Mouse (Mus musculus): ENCODE measurements around the gene Cks1b.
"Not testable (repeated sequence)": the region's sequence is repeated elsewhere in the genome, so short reads cannot be mapped to it uniquely, and the experiment has no call there.

Gene Cks1b

DNA sequence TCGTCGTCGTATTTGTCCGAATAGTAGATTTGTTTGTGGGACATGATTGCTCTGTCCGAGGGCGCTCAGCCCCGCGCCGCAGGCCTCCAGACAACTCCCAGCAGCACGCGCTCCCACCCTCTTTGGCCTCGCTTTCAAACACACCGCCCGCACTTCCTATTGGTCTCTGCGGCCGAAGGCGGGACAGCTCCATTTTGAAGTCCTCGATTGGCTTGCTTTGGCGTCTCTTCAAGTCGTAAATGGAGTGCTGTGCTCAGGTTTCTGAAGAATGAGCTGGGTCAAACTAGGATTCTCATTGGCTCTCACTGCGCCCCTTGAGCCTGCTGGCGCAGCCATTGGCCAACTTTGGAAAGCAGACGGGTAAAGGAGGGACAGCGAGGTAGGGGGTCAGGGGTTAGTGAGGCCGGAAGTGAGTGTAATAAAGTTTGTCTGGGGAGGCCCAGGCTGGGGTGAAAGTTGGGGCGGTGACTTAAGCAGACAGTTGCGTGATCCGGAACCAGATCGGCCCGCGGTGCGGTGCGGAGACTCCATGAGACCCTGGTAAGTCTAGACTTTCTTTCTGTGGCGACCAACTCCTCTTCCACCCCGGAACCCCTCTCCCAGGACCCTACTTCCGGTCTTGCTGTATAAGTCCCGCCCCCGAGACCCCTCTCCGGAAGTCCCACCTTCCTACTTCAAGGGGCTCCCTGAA is at the start of gene Cks1b, which contains the start of gene Shc1:
Gene Cks1b (minus strand): TSS at position 214 of the 691 bp plus-strand sequence.
Gene Shc1 (plus strand): TSS at position 274 of the 691 bp plus-strand sequence.
- in situ Hi-C loops (cut with MboI) = no loop called here

DNA sequence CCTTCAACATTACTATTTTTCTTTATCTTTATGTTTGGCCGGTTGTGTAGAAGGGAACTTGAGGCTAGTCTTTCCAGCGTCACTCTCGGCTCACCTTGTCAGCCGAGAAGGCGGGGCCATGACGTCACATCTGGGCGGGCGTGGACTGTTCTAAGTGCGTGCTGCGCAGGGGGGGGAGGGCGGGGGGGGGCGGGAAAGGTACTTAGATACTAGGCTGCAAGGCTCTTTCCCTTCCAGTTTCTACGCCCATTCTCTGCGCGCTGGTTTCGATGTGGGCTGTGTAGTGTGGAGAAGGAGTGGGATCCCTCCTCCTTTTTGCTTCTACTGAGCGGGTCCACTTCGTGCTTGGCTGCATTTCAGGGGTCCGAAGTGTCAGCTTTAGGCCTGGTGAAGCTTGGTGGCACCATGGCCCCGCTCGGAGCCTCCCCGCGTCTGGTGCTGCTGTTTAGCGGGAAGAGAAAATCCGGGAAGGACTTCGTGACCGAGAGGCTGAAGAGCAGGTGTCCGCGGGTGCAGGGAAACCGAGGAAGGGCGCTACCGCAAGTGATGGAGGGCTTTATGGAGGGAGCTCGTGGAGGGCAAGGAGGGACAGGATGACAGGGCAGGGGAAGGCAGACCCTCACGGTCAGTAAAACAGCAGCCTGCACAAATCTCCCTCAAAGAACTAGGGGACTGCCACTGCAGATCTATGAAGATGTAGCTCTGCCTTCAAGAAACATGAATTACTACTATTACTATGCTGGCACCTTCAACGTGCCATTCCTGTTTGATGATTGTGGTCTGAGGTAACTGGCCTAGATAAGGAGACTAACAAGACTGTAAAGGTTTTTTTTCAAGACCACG is 41.0 kb upstream of the Cks1b start:
- in situ Hi-C loops (cut with MboI) = no loop called here

DNA sequence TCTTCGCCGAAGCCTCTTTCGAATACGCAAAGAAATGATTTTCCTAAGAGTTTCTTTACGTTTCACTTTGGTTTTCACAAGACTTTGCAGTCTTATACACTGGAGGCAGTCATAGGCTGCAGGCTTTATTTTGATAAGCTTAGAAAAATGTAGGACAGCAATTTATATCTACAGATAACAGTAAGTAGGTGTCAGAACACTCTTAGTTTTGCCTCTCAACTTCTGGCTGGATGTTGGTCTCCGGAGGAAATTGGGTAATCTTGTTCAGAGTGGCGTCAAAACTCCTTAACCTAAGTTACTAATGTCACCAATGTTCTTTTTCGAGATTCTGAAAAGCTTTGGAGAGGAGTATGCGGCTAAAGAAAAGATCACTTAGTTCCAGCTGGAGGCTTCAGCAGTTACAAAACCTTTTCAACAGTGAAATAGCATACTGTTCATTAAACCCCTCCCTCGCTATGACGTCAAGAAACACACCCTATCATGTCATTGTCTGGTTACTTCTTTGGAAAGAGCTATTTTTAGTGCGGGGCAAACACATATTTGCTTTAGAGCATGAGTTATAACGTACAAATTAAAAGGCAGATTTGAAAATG is 40.3 kb upstream of the Cks1b start:
- in situ Hi-C loops (cut with MboI) = no loop called here

DNA sequence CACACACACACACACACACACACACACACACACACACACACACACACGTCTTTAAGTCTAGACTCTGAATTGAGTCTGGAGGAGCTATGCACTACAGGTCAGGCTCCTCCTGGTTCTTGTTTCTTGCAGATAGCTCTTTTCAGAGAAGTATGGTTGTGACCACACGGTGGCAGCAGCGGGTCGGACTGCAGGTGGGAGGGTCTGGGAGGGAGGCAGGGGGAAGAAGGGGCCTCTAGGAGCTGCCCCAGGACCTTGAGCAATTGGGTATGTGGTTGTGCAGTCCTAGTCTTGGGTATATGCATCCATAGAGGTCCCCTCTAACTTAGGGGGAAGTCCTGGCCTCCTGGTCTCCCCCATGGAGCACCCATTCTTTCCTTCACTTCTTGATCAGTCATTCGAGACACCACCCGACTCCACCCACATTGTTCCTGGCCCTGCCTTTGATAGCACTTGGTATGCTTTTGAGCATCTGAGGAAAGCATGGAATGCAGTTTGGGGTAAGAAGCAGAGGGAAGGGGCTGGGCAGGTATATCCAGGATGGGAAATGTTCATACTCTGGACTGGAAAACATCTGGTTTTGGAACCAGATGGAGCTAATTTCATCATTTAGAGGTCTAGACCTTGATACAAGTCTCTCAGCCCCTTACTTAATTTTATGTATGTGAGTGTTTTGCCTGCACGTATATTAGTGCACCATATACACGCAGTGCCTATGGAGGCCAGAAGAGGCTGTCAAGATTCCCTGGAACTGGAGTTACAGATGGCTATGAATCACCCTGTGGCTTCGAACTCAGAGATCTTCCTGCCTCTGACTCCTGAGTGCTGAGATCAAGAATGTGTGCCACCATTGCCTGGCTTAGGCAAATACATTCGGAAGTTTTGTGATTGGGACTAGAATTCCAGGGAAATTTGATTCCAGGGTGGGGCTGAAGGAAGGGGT is 38.8 kb upstream of the Cks1b start:
- in situ Hi-C loops (cut with MboI) = no loop called here

DNA sequence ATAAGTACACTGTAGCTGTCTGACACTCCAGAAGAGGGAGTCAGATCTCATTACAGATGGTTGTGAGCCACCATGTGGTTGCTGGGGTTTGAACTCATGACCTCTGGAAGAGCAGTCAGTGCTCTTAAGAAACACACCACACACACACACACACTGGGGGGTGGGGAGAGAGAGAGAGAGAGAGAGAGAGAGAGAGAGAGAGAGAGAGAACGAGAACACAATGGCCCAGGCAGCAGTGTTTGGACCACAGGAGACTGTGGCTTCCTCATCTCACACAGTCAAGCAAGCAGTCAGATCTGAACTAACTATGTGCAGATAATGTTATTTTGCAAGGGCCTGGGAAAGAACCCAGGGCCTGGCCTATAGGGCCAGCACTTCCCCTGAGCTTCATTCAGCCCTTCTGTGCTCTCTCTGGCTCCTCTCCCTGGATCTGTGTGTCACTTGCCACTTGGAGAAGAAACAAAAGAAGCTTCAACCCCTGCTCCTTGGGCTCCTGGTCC is 37.7 kb upstream of the Cks1b start:
- in situ Hi-C loops (cut with MboI) = no loop called here

DNA sequence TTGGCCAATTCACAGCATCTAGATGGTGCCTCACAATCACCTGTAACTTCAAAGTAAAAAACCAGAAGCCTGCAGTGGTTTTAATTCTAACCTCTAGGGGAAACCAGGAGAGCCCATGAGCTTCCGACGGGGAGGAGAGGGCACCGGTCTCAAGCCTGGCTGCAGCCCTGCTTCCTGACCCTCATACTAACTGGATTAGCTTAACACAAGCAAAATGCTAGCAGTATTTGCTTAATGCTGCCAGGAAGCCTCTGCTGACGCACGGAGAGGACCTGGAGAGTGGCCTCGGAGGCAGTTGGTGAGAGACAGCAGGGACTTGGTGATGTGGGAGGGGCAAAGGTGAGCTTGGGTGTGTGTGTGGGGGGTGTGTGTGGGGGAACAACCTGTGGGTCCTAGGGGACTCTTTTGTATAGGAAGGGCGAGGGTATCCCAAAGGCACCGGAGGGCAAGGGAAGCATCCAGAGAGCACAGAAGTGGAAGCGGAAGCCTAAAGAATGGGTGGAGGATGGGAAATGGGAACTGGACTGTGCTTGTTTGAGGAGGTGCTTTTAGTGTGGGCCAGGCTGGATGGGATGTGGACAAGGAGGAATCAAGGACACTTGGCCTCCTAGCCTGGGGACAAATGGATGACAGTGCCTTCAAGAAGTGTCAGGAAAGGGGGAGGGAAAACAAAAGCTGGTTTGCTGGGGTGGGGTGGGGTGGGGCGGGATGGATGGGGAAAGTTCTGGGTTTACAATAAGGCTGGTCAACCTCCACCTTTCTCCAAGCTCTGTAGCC is 36.4 kb upstream of the Cks1b start, which contains the start of gene Pmvk:
Gene Pmvk (plus strand): TSS at position 141 of the 777 bp plus-strand sequence.
- in situ Hi-C loops (cut with MboI) = no loop called here

DNA sequence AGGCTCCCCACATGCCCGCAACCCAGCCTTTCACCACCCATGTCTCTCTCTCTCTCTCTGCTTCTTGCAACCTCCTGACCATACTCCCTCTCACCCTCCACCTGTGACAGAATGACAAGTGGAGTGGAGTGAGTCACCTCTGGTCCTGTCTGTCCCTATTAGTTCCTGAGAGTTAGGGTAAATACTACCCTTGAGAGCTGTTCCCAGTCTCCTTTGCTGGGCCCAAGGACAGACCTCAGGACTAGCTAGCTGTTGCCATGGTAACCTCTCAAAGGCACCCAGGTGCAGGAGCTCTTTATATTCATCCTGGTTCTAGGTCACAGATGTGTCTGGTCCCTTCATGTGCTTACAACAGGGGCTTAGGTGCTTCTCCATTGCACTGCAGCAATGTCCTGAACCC is 33.7 kb upstream of the Cks1b start:
- in situ Hi-C loops (cut with MboI) = no loop called here

DNA sequence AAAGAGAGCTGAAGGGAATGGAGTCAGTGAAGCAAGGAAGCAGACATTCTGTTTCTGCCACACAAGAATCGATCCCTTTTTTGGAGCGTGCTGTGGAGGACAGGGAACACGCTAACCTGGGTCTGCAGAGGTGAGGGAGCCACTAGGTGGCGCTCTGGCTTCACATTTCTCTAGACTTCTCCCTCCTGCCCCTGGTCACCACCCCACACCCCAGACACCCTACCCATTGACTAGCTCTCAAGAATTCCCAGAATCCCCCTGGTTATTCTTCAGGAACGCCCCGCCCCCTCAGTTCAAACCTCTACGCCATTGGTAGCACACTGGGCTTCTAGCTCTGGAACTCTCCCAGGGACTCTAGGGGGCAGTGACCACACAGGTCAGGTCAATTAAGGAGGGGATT is 31.4 kb upstream of the Cks1b start:
- in situ Hi-C loops (cut with MboI) = no loop called here

DNA sequence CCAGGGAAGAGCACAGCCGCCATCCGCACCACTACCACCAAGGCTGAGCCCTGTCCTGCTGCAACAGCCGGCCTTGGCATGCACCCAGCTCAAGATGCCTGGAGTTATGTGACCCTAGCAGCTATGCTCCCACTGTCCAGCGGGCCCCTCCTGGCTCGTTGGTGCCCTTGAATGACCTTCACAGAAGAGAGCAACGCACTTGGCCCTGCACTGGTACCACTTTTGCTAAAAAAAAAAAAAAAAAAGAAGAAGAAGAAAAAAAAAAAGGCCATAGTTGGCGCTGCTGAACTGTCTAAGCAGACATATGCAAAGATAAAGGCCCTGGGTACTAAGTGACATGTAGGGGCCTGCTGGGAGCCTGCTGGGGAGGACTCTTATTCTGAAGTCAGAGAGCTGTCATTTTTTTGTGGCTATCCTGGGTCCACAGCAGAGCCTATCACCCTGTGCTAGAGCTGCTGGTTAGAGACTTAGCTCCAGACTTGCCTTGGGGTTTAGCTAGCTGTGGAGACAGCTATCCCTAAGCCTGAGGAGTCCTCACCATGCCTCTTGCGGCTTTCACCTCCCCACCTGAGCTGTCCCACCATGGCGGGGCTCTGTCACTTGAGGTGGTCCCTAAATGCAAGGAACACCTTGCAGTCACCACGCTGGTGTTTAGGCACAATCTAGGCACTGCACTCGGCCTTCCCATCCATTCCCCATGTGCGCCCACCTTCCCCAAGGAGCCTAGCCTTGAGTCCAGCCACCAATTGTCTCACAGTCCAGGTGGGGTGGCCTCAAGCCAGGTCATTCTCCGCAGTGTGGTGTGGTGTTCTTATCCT is 30.7 kb upstream of the Cks1b start:
- in situ Hi-C loops (cut with MboI) = no loop called here

DNA sequence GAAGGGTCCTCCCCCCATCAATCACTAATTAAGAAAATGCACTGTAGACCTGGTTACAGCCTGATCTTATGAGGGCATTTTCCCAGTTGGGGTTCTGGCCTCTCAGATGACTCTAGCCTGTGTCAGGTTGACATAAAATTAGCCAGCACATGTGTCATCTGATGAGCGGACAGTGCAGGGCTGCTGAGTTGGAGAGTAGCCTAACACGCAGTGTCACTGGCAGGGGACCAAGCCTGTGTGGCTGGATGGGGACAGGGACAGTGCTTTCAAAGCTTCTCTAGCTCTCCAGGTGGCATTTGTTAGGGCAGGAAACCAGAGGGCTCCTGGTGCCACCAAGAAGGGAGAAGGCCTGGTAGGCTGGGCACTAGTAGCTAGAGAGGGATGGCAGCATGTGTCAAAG is 22.5 kb upstream of the Cks1b start:
- in situ Hi-C loops (cut with MboI) = no loop called here

DNA sequence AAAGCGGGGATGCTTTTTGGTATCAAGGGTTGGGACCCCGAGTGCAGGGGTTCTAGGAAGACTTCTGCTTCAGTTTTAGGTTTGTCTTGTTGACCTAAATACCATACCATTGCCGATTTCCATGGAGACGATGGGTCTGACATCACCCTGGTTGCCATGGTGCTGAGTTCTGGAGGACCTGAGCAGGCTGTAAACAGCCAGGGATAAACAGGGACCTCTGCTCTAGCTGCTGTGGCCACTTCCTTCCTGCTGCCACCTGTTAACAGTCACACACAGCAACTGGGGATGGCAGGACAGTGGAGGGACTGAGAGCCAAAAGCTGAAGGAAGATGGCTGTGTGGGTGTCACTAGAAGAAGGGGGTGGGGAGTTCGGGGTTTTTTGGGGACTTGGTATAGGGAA is 19.1 kb upstream of the Cks1b start:
- in situ Hi-C loops (cut with MboI) = no loop called here

DNA sequence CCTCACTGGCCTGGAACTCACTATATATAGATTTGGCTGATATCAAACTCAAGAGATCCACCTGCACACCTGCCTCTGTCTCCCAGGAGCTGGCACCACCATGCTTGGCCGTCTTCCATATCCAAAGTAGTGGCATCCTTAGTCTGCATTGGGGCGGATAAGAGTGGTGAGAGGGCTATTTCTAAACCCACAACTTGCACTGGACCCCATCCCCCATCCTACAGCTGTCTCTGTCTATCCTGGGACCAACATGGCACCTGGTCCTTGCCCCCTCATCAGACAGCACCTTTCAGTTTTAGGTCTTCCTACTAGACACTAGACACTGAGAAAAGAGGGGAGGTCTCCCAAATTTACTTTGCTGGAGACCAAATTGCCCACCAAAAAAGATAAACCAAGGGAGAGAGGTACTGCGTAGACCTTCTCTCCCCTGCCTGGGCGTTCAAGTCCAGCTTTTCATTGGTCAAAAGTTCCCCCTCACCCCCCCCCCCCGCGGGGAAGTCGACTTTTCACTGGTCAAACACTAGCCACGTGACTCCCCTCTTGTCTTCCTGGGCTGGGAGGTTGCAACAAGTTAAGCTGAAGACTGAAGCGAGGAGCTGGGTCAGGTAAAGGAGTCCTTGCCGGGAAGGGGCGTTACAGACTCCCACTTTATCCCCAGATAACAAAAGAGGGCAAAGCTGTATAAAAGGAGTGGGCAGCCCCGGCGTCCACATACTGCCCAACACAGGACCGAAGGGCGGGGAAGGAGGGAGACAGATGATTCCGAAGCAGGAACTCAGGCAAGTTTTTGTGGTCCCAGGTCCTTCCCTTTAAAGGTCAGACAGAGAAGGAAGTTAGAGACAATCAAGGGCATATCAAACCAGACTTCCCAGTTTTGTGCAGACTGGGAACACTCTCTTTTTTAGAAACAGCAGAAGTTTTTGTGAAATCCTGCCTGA is 18.3 kb upstream of the Cks1b start, which contains the start of gene Pbxip1:
Gene Pbxip1 (plus strand): TSS at position 531 of the 938 bp plus-strand sequence.
- in situ Hi-C loops (cut with MboI) = no loop called here

DNA sequence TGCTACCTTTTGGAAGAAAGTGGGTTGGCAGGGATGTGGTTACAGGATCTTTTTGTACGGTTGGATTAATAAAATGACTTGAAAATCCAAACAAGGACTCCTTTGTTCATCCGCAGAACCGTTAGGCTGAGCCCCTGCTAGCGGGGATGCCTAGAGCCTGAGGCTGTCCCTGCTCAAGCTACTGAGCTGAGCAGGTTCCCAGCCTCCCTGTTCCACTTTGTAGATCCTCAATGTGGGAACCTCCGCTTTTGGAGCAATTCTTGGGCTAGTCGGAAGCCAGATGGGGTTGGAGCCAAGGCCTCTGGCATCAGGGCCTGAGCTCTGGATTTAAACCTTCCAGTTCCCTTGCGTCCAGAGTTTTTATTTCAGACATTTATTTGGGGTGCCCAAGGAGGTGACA is 16.9 kb upstream of the Cks1b start:
- in situ Hi-C loops (cut with MboI) = no loop called here

DNA sequence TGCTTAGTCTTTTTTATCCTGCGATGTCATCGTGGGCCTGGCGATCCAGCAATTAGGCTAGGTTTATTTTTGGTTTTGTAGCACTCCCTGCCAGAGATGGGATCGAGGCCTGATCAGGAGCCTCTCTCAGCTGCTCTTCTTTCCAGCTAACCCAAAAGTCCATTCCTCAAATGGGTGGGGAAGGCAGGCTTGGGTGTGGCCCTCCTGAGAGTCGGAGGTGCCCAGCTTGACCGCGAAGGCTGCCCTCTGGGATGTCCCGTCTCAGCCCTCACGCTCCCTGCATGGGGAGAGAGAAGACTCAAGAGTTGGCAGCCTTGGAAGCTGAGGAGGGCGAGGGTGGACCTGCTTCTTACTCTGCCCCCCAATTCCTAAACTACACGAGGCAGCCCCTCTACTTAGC is 16.3 kb upstream of the Cks1b start:
- in situ Hi-C loops (cut with MboI) = no loop called here

DNA sequence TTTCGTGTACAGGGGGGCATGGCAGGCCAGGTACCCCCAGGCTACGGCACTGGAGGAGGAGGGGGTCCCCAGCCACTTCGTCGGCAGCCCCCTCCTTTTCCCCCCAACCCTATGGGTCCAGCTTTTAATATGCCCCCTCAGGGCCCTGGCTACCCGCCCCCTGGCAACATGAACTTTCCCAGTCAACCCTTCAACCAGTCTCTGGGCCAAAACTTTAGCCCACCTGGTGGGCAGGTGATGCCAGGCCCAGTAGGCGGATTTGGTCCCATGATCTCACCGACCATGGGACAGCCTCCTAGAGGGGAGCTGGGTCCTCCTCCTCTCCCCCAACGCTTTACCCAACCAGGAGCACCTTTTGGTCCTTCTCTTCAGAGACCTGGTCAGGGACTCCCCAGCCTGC is 14.4 kb upstream of the Cks1b start:
- in situ Hi-C loops (cut with MboI) = no loop called here

DNA sequence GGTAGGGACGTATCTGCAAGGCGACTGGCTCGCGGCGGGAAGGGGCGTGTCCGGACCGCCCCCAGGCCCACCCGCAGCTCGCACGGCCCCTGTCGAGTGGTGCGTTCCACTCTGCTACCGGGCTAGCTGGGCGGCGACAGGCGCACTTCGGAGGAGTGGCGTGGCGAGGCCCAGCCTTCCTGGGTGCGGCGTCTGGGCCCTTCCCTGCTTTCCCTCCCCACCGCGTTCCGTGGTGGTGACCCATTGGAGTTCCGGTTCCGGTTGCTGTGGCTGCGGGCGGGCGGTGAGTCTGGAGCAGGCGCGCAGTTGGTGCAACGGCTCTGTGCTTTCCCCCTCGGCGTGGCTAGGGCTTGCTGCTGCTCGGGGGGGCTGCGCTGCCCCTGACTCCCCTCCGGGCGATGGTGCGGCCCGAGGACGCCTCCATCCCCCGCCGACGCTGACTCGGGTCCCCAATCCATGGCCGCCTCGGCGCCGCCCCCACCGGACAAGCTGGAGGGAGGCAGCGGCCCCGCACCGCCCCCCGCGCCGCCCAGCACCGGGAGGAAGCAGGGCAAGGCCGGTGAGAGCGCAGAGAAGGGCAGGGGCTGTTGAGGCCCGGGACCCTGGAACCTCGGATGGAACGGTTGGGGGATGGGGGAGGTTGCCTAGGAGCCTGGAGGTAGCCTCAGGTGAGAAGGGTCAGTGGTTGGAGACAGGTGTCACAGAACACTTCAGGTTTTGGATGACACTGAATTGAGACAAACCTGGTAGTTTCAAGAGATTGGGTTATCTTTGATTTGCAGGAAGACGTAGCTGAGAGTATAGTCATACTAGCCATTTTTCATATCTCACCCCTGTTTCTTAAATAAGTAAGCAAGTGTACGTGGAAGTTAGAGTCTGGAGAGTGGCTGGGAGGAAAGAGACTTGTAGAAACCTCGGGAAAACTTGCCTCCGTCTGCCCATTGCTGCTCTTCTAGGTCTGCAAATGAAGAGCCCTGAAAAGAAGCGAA is 12.3 kb upstream of the Cks1b start, which contains the start of gene Pygo2:
Gene Pygo2 (plus strand): TSS at position 44 of the 989 bp plus-strand sequence.
- in situ Hi-C loops (cut with MboI) = no loop called here

DNA sequence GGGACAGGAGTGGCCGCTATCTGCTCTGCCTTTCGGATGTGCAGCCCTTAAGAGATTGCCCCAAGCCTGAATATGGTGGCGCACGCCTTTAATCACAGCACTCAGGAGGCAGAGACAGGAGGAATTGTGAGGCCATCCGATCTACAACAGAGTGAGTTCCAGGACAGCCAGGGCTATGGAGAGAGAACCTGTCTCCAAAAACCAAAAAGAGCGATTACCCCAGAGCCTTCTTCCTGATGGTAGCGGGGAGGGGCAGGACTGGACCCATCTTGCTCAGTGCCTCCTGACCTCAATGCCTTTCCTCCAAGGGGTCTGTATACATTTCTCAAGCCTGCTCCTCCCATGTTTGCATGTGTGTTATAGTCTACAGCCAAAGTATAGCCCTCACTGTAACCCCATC is 10.8 kb upstream of the Cks1b start:
- in situ Hi-C loops (cut with MboI) = not testable (repeated sequence)

All from mature B cell (primary cell).